Mouse (Mus musculus) erythroblast, embryonic 14.5 days (primary cell): ENCODE measurements around the gene Prelid1. TPM values are rescaled to one million over a fixed set of nuclear protein-coding genes. Genes with fewer than 3 reads are reported as not detected.

Source experiments
- H3K27me3 ChIP-seq: 2 replicates; pipeline ENCODE4 v1.6.1; 2012; ENCODE audit warnings: inconsistent platforms; ENCODE audit not compliant: control insufficient read depth
- H3K36me3 ChIP-seq: 2 replicates; pipeline ENCODE4 v1.6.1; 2012; ENCODE audit warnings: mild to moderate bottlenecking, inconsistent platforms; ENCODE audit not compliant: control insufficient read depth
- H3K4me1 ChIP-seq: 2 replicates; pipeline ENCODE4 v1.6.1; 2012; ENCODE audit warnings: inconsistent platforms; ENCODE audit not compliant: control insufficient read depth
- H3K4me3 ChIP-seq: replicated peaks from 2 replicates; pipeline ENCODE3; 2012; ENCODE audit warnings: moderate library complexity, mild to moderate bottlenecking, inconsistent platforms
- H3K9me3 ChIP-seq: 2 replicates; pipeline ENCODE4 v1.6.1; 2012; ENCODE audit warnings: low read length, inconsistent platforms, mixed read lengths; ENCODE audit not compliant: control insufficient read depth
- GATA1 ChIP-seq: IDR thresholded peaks from 2 replicates; pipeline ENCODE4 v1.6.1; 2012; ENCODE audit warnings: low read length, inconsistent platforms, mixed read lengths
- TAL1 ChIP-seq: IDR thresholded peaks from 3 replicates; pipeline ENCODE4 v1.6.1; 2012; ENCODE audit warnings: low read length, inconsistent platforms, mixed read lengths
- polyA plus RNA-seq: library from polyadenylated mRNA; stranded (reverse); fragments of >175 nt; gene quantifications from 2 replicates; pipeline ENCODE4 v1.2.3, GENCODE M21; 2012

Gene Prelid1
- polyA plus RNA-seq, 1 experiment, result 15.3 TPM

DNA sequence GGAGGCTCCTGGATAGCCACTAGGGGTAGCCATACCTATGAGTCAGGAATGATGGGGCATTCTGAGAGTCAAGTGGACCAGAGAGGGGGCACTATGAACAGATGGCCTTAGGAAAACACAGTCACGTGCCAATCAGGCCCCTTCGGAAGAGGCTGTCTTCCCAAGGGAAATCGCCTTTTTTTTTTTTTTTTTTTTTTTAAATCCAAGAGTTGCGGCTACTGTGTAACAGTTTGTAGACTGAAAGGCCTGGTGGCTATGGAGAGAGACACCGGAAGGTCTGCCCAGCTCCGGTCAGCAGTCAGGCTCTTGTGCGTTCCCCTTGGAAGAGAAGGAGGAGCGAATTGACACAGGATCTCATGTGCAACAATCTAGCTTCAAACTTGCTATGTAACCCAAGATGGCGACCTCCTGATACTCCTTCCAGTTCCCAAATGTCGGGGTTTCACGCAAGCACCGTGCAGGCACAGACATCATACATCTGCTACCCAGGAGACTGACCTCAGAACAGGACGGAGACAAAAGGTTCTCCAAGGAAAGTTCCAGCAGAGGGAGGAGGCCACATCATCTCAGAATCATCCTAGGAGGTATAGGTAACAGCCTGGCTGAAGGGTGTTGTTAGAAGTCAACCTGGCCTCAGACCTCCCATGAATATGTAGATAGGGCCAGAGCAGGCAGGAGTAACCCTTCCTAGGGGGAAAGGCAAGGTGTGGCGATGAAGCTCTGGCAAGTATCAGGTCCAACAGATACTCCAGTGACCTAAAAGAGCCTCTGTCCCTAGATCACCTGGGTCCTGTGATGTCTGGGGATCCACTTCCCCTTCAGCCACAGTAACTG is 10.5 kb downstream of the Prelid1 start:
- Histone ChIP-seq H3K4me3 (peak overlapping the region; percentile 90), H3K36me3 (peaks cover 35% of the 10 kb centered on the region), H3K27me3 (peaks cover 24% of the 10 kb centered on the region), H3K9me3 (no peaks in the 10 kb centered on the region), H3K4me1 (peaks cover 56% of the 10 kb centered on the region)
- TF ChIP-seq GATA1 (no peak), TAL1 (no peak)

DNA sequence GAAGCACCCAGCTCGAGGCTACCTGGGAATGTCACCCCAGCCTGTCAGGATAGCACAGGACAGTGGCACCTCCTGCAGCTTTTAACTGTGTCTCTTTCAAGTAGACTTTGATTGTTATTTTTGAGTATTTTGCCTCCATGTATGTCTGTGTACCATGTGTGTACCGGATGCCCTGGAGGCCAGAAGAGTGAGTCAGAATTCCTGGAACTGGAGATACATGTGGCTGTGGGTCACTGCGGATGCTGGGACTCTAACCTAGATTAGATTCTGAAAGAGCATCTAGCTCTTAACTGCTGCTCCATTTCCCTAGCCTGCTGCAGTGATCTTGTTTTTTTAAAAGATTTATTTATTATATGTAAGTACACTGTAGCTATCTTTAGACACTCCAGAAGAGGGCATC is 12.0 kb downstream of the Prelid1 start:
- peaks cover 43% of the 10 kb centered on the region for H3K4me1 ChIP-seq
- no peak for TF ChIP-seq TAL1
- TF ChIP-seq GATA1, result no peak
- peaks cover 32% of the 10 kb centered on the region for H3K27me3 ChIP-seq
- peaks cover 20% of the 10 kb centered on the region for H3K36me3 ChIP-seq
- H3K9me3 ChIP-seq, result no peaks in the 10 kb centered on the region
- no peak overlapping the region for H3K4me3 ChIP-seq

DNA sequence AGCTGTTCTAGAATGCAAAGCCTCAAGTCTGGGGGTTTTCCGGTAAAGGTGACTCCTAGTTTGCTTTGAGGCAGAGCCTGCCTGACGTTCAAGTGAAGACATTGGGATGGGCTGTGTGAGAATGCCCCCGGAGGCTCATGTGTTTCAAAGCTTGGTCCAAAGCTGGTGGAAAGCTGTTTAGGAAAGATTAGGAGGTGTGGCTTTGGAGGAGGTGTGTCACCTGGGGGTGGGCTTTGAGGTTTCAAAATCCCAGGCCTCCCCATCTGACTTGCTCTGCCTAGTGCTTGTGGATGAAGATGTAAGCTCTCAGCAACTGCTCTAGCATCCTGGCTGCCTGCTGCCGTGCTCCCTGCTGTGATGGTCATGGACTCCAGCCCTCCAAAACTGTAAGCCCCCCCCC is 15.4 kb downstream of the Prelid1 start:
- TF ChIP-seq GATA1, result no peak
- no peak for TF ChIP-seq TAL1
- no peaks in the 10 kb centered on the region for H3K9me3 ChIP-seq
- H3K36me3 ChIP-seq, result no peaks in the 10 kb centered on the region
- H3K27me3 ChIP-seq, result peaks cover 32% of the 10 kb centered on the region
- peaks cover 29% of the 10 kb centered on the region for H3K4me1 ChIP-seq
- no peak overlapping the region for H3K4me3 ChIP-seq

DNA sequence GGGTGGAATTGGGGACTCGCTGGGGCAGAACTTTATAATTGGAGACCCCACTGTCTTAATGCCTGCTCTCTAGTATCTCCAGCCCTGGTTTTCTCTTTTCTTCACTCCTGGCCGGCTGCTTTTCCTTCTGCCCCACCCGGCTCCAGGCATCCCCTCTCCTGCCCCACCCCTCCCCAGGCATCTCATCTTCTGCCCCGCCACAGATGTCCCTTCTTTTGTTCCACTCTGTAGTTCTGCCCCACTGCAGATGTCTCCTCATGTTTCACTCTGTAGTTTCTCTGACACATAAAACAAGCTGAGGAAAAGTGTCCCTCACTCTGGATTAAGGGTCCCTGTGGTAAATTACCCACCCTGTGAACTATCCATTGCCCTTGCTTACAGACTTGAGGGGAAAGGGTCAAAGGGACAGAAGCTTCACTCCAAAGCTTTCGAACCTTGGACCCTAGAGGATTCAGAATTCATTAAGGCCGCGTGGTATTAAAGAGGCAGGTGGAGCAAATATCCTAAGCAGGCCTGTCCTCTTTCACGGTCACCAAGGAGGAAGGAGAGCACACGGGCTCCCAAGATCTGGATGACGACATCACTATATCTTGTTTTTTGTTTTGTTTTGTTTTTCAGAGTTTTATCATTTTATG is 17.2 kb downstream of the Prelid1 start:
- peaks cover 28% of the 10 kb centered on the region for H3K27me3 ChIP-seq
- no peak overlapping the region for H3K4me3 ChIP-seq
- peaks cover 15% of the 10 kb centered on the region for H3K4me1 ChIP-seq
- H3K9me3 ChIP-seq, result no peaks in the 10 kb centered on the region
- no peaks in the 10 kb centered on the region for H3K36me3 ChIP-seq
- TF ChIP-seq GATA1 (no peak), TAL1 (no peak)

DNA sequence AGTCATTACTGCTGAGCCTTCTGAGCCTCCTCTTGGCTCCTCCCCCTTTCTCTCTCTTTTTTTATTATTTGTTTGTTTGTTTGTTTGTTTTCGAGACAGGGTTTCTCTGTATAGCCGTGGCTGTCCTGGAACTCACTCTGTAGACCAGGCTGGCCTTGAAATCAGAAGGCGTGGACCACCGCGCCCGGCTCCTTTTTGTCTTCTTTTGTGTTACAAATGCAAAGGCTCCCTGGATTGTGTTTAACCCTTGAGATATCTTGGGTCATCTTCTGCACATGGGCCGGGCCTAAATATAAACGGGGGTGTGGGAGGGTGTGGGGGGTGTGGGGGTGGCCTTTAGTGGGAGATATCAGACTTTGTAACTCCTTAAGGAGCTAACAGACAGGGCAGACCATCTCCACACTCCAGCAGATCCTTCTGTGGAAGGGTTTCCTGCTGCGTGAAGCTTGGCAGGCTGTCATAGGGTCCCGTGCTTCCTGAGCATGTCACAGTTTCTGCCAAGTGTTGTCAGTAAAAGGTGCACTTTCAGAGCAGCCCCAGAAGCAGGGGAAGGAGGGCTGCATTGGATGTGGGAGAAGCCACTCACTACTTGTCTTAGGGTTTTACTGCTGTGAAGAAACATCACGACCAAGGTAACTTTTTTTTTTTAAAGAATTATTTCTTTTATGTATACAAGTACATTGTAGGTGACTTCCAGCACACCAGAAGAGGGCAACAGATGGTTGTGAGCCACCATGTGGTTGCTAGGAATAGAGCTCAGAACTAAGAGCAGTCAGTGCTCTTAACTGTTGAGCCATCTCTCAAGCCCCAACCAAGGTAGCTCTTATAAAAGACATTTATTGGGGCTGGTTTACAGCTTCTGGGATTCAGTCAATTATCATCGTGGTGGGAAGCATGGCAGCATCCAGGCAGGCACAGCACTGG is 18.1 kb downstream of the Prelid1 start:
- peaks cover 21% of the 10 kb centered on the region for H3K27me3 ChIP-seq
- H3K36me3 ChIP-seq, result peaks cover 4% of the 10 kb centered on the region
- no peaks in the 10 kb centered on the region for H3K9me3 ChIP-seq
- no peak overlapping the region for H3K4me3 ChIP-seq
- peaks cover 15% of the 10 kb centered on the region for H3K4me1 ChIP-seq
- TF ChIP-seq GATA1 (no peak), TAL1 (no peak)

DNA sequence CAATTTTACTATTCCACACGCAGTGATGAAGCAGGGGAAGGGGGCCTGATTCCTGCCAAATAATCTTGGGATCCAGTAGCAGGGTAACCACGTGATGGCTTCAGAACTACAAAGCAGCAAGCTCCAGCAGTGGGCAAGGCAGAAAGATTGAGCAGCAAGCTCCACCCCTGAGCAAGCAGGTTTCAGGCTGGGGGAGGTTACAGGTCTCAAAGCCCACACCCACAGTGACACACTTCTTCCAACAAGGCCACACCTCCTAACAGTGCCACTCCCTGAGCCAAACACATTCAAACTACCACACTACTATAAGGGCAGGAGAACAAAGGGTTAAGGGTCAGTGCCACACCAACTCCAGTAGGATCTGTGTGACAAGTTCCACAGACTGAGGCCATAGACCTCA is 19.0 kb downstream of the Prelid1 start:
- Histone ChIP-seq H3K27me3 (peaks cover 15% of the 10 kb centered on the region), H3K9me3 (no peaks in the 10 kb centered on the region), H3K4me1 (peaks cover 16% of the 10 kb centered on the region), H3K4me3 (no peak overlapping the region), H3K36me3 (peaks cover 13% of the 10 kb centered on the region)
- TF ChIP-seq TAL1, result no peak
- no peak for TF ChIP-seq GATA1

DNA sequence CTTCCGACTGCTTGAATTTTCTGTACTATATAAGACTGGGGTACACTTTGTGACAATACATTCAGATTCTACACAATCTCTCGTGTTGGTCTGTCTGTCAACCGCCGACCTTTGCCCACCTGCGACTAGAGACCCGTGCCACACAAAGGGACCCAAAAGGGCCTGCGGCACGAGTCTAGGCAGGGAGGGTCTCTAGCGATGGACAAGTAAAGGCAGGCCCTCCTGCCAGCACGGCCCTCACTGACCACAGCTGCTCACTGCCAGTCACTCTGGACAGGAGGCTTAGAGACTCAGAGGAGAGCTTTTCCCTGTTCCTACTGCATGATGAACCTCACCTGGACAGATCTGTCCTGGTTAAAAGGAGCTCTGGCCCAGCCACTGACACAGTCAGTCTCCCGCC is 22.2 kb downstream of the Prelid1 start:
- H3K36me3 ChIP-seq, result peaks cover 45% of the 10 kb centered on the region
- no peaks in the 10 kb centered on the region for H3K9me3 ChIP-seq
- TF ChIP-seq TAL1 (no peak), GATA1 (no peak)
- no peak overlapping the region for H3K4me3 ChIP-seq
- H3K4me1 ChIP-seq, result peaks cover 16% of the 10 kb centered on the region
- peaks cover 2% of the 10 kb centered on the region; the same call in 1 of the 2 replicates for H3K27me3 ChIP-seq

DNA sequence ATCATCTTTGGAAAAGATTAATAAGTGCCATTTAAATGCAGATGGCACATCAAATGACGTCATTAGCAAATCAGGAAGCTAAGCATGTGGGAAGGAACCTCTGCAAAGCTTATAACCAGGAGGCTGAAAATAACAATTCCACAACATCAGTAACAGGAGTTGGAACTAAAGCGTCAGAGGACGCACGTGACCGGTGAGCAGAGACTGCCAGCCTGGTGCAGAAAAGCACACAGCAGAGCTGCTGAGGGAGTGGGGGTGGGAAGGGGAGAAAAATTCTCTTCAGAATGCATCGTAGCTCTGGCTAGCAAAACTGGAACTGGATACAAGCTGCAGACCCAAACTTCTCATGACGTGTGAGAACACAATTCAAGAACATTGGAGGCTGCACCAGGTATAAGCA is 24.0 kb downstream of the Prelid1 start:
- Histone ChIP-seq H3K36me3 (peaks cover 62% of the 10 kb centered on the region), H3K4me3 (no peak overlapping the region), H3K4me1 (peaks cover 4% of the 10 kb centered on the region), H3K9me3 (no peaks in the 10 kb centered on the region), H3K27me3 (peaks cover 2% of the 10 kb centered on the region; the same call in 1 of the 2 replicates)
- TF ChIP-seq TAL1, result no peak
- TF ChIP-seq GATA1, result no peak

DNA sequence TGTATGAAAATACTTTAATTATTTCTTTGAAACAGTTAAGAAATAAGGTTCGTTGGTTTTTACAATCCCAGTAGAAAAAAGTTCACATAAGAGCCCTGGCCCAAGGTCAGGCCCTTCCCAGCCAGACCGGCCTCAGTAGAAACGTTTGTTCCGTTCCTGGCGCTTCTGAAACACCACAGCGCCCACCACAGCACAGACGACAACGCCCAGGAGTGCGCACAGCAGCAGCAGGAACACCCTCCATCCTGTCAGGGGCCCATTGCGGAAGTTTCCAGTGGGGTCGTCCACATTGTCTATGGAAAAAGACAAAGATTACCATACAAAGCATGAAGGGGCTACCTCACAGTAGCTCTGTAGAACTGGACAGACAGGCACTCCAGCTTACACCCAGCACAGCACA is 26.4 kb downstream of the Prelid1 start:
- H3K27me3 ChIP-seq, result no peaks in the 10 kb centered on the region
- no peaks in the 10 kb centered on the region for H3K9me3 ChIP-seq
- no peak overlapping the region for H3K4me3 ChIP-seq
- peaks cover 2% of the 10 kb centered on the region; the same call in 1 of the 2 replicates for H3K4me1 ChIP-seq
- no peak for TF ChIP-seq TAL1
- peaks cover 85% of the 10 kb centered on the region for H3K36me3 ChIP-seq
